Mouse (Mus musculus): ENCODE measurements around the gene Eaf1. TPM values are rescaled to one million over a fixed set of nuclear protein-coding genes. Genes with fewer than 3 reads are reported as not detected.

The Eaf1 gene
- polyA plus RNA-seq (2012; rRNA removed) = 23.4 and 31.9 TPM in 2 replicates

DNA sequence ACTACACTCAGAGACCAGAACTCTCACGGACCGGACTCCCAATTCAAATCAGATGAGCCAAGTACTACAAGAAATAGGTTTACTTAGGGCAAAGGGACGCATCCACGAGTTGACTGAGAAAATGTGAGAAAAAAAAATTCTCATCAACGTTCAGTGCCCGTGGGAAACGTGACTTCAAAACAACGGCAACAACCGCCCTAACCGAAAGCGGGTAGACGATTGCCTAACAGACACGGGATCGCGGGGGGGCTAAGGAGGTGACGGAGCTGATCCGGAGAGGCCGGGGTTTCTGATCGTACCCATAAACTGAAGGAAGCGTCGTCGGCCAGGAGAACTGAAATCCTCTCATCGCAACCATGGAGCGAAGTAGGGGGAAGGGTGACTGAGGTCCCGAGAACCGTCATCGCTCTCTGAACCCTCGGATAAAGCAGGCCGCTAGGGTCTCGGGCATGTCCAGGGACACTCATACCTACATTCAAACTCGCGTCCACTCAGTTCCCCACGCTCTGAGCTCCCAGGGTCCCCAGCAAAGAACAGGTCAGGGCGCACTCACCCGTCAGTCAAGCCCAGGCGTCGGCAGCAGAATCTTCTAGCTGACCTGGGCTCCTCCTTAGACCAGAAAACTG lies at the start of gene Eaf1:
Gene Eaf1 (plus strand): TSS at position 51 of the 626 bp plus-strand sequence.

DNA sequence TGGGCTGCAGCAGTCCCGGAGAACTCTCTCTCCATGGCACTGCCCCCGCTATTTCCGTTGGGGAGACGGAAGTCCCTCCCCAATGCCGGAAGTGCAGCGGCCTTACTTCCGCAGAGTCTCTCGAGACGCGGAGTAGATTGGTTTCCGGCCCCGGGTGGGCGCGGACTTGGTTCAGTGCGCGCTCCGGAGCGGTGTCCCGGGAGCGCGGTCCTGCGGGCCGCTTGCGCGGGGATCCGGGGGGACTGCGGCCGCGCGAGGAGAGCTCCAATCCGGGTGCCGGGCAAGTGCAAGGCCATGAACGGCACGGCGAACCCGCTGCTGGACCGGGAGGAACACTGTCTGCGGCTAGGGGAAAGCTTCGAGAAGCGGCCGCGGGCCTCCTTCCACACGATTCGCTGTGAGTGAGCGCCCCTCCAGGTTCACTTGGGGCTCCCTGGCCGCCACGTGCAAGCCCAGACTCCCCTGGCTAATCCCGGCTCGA lies 816 bp downstream of the Eaf1 start, which contains the start of gene Mettl6:
Gene Mettl6 (minus strand): TSS at position 66 of the 481 bp plus-strand sequence.

Other genes starting within 250 kb of the Eaf1 start
- gene Phf7, start 243.1 kb upstream of the Eaf1 start, polyA plus RNA-seq (2012; rRNA removed) = 6.4 and 9.1 TPM in 2 replicates
- 111 and 112 TPM in 2 replicates for gene Bap1, start 242.9 kb upstream of the Eaf1 start, polyA plus RNA-seq (2012; rRNA removed)
- 5.2 and 7.9 TPM in 2 replicates for gene Dnah1, start 170.5 kb upstream of the Eaf1 start, polyA plus RNA-seq (2012; rRNA removed)
- 26.4 and 42.8 TPM in 2 replicates for gene Capn7, start 157.8 kb upstream of the Eaf1 start, polyA plus RNA-seq (2012; rRNA removed)
- 46.0 and 69.5 TPM in 2 replicates for gene Sh3bp5, start 58.3 kb upstream of the Eaf1 start, polyA plus RNA-seq (2012; rRNA removed)
- 36.3 and 42.3 TPM in 2 replicates for gene Mettl6, start 641 bp downstream of the Eaf1 start, polyA plus RNA-seq (2012; rRNA removed)
- 0.08 and 0.57 TPM in 2 replicates for gene Colq, start 96.9 kb downstream of the Eaf1 start, polyA plus RNA-seq (2012; rRNA removed)
- 0.28 TPM in 1 of 2 replicates, not detected in the other for gene Gm49387, start 146.5 kb downstream of the Eaf1 start, polyA plus RNA-seq (2012; rRNA removed)
- gene Btd, start 146.6 kb downstream of the Eaf1 start, polyA plus RNA-seq (2012; rRNA removed) = 19.7 and 23.4 TPM in 2 replicates
- 8.0 and 15.7 TPM in 2 replicates for gene Hacl1, start 146.9 kb downstream of the Eaf1 start, polyA plus RNA-seq (2012; rRNA removed)

All from central nervous system, embryonic 11.5 days (tissue).